Mouse (Mus musculus) embryonic facial prominence, embryonic 15.5 days (tissue): Measurements from ENCODE around the gene Fam118a. TPM values are rescaled to one million over a fixed set of nuclear protein-coding genes. Genes with fewer than 3 reads are reported as not detected.

Experiments used
- polyA plus RNA-seq: library from polyadenylated mRNA; unstranded; fragments of >200 nt; fragmentation: Nextera tagmentation; extraction: Ambion mirVana; gene quantifications from 2 replicates; pipeline ENCODE4 v1.2.1, GENCODE M21; 2015

Gene Fam118a
- polyA plus RNA-seq, 1 experiment from 2014 or later: 31.7 TPM

Other genes starting within 250 kb of the Fam118a start
- gene Phf21b, start 172.9 kb upstream of the Fam118a start, polyA plus RNA-seq: 0.68 and 1.2 TPM in 2 replicates
- gene Gm29666, start 108.9 kb upstream of the Fam118a start, polyA plus RNA-seq: 0.72 and 0.75 TPM in 2 replicates
- gene Nup50, start 105.5 kb upstream of the Fam118a start, polyA plus RNA-seq: 30.6 and 32.1 TPM in 2 replicates
- 9.1 and 9.8 TPM in 2 replicates for gene 5031439G07Rik, start 40.4 kb upstream of the Fam118a start, polyA plus RNA-seq
- gene Upk3a, start 11.8 kb upstream of the Fam118a start, polyA plus RNA-seq: 6.2 and 18.2 TPM in 2 replicates
- gene Smc1b, start 103.0 kb downstream of the Fam118a start, polyA plus RNA-seq: 0.07 and 0.70 TPM in 2 replicates
- 1.00 and 1.6 TPM in 2 replicates for gene Ribc2, start 103.1 kb downstream of the Fam118a start, polyA plus RNA-seq
- gene Fbln1, start 177.0 kb downstream of the Fam118a start, polyA plus RNA-seq: 258 and 266 TPM in 2 replicates